Mouse (Mus musculus): ENCODE measurements around the gene Myo18a. TPM values are rescaled to one million over a fixed set of nuclear protein-coding genes. Genes with fewer than 3 reads are reported as not detected.
A peak's percentile ranks its signal among the peaks of the same experiment; 100 is the strongest.

Myo18a gene
- polyA plus RNA-seq, 1 experiment from 2014 or later: 43.7 TPM

DNA sequence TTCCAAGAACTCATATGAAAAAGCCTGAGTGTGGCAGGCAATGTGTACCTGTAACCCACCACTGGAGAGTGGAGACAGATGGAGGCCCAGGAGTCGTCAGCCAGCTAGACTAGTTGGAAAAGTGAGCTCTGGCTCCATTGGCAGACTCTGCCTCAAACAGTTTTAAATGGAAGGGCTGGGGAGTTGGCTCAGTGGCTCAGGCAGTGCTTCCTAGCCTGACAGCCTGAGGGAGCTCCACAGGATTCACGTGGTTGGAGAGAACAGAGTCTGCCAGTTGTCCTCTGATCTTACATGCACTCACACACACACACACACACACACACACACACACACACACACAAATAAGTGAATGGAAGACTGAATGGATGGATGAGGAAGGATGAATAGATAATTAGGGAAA lies 43.2 kb downstream of the Myo18a start:
- H3K9me3 ChIP-seq: no peaks in the 10 kb centered on the region
- 0 out of 2 replicates have a peak overlapping the region, but pooled peaks have one; percentile 25 for H3K27ac ChIP-seq (replicated peaks)
- H3K9ac ChIP-seq: no peak overlapping the region
- no peak overlapping the region for H3K4me2 ChIP-seq
- ATAC-seq (ENCODE audit: low FRiP score, low read depth): no peak
- H3K4me1 ChIP-seq (replicated peaks): peaks cover 38% of the 10 kb centered on the region
- H3K27me3 ChIP-seq: no peaks in the 10 kb centered on the region
- H3K36me3 ChIP-seq: no peaks in the 10 kb centered on the region
- H3K4me3 ChIP-seq: no peak overlapping the region
- 21% methylated on average over 2 of the region's 2 CpGs for WGBS

DNA sequence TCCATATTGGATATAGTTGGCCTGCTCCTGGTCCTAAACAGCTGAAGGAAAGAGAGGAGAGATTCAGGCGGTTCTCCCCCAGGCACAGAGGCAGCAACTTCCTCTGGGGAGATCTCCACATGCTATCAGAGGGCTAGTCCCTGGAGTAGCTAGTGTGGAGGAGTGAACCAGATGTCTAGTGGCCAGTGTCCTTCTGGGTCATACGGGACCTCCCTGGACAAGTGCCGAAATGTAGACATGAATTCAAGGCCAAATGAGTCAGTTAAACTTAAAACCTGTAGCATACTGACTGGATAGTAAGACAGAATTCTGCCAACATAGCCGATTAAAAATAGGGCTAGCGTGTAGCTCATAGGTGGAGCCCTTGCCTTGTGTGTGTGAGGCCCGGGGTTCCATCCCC lies 43.8 kb downstream of the Myo18a start:
- Histone ChIP-seq H3K9ac (no peak overlapping the region), H3K9me3 (no peaks in the 10 kb centered on the region), H3K36me3 (no peaks in the 10 kb centered on the region), H3K27ac (replicated peaks) (no peak overlapping the region), H3K4me3 (no peak overlapping the region), H3K4me1 (replicated peaks) (peaks cover 38% of the 10 kb centered on the region), H3K4me2 (no peak overlapping the region), H3K27me3 (no peaks in the 10 kb centered on the region)
- ATAC-seq (ENCODE audit: low FRiP score, low read depth): no peak
- WGBS: 87% methylated on average over 6 of the region's 6 CpGs

GRCm38 (mm10) chr11:77808051-77808465 lies 45.0 kb downstream of the Myo18a start:
- no peak overlapping the region for H3K27ac ChIP-seq (replicated peaks)
- no peak overlapping the region for H3K4me2 ChIP-seq
- ATAC-seq (ENCODE audit: low FRiP score, low read depth): no peak
- H3K27me3 ChIP-seq: no peaks in the 10 kb centered on the region
- H3K36me3 ChIP-seq: no peaks in the 10 kb centered on the region
- WGBS: 39% methylated on average over 5 of the region's 5 CpGs
- H3K9ac ChIP-seq: no peak overlapping the region
- no peaks in the 10 kb centered on the region for H3K9me3 ChIP-seq
- H3K4me3 ChIP-seq: no peak overlapping the region
- H3K4me1 ChIP-seq (replicated peaks): peaks cover 35% of the 10 kb centered on the region

DNA sequence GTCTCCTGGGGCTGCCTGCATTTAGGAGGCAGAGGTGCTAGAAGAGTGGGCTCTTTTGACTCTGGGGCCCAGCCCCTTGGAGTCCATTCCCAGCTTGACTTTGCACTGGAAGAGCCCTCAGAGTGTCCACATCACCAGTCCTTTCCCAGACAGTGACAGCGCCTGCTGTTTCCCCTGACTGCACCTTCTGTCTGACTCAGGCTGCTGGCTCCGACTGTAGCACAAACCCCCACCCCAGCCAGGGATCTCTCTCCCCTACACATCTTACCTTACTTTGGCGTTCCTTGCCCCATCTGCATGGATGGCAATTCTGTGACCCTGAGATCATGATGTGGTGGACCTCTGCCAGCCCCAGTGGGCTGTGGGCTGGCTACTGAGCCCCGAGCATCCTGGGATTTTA lies 46.2 kb downstream of the Myo18a start:
- WGBS: 60% methylated on average over 4 of the region's 4 CpGs
- no peak for ATAC-seq (ENCODE audit: low FRiP score, low read depth)

DNA sequence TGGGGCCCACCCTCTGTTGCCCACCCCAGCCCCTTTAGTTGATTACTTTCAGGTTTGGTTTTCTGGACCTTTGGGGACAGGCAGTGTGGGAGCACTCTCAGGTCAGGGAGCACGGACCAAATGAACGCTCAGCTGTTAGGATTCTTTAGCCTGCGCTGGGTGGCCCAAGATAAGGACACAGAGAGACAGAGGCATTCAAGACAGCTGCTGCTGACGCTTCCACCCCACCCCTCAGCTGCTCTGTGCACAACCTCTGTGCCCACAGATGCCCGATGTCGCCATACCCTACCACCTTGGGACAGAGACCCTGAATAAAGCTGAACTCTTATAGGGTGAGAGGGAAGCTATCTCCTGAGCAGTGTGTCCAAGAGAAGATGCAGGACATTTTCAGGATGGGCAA lies 47.0 kb downstream of the Myo18a start:
- WGBS: 97% methylated on average over 6 of the region's 6 CpGs
- no peak for ATAC-seq (ENCODE audit: low FRiP score, low read depth)
- Histone ChIP-seq H3K27ac (replicated peaks) (no peak overlapping the region), H3K4me1 (replicated peaks) (peaks cover 35% of the 10 kb centered on the region), H3K9ac (no peak overlapping the region), H3K36me3 (no peaks in the 10 kb centered on the region), H3K27me3 (no peaks in the 10 kb centered on the region), H3K4me3 (no peak overlapping the region), H3K4me2 (no peak overlapping the region), H3K9me3 (no peaks in the 10 kb centered on the region)

More for the DNA sequence above, 46.2 kb downstream of the Myo18a start:
- Histone ChIP-seq H3K4me1 (replicated peaks) (peaks cover 35% of the 10 kb centered on the region), H3K27ac (replicated peaks) (no peak overlapping the region), H3K36me3 (no peaks in the 10 kb centered on the region), H3K9me3 (no peaks in the 10 kb centered on the region), H3K4me2 (no peak overlapping the region), H3K9ac (no peak overlapping the region), H3K27me3 (no peaks in the 10 kb centered on the region), H3K4me3 (no peak overlapping the region)

GRCm38 (mm10) chr11:77813969-77814368 lies 50.9 kb downstream of the Myo18a start:
- WGBS: 68% methylated on average over 2 of the region's 2 CpGs
- no peaks in the 10 kb centered on the region for H3K9me3 ChIP-seq
- H3K4me1 ChIP-seq (replicated peaks): peaks cover 7% of the 10 kb centered on the region
- H3K27me3 ChIP-seq: no peaks in the 10 kb centered on the region
- peaks cover 11% of the 10 kb centered on the region for H3K36me3 ChIP-seq
- no peak overlapping the region for H3K4me3 ChIP-seq
- H3K9ac ChIP-seq: no peak overlapping the region
- H3K4me2 ChIP-seq: no peak overlapping the region
- no peak overlapping the region for H3K27ac ChIP-seq (replicated peaks)
- no peak for ATAC-seq (ENCODE audit: low FRiP score, low read depth)

DNA sequence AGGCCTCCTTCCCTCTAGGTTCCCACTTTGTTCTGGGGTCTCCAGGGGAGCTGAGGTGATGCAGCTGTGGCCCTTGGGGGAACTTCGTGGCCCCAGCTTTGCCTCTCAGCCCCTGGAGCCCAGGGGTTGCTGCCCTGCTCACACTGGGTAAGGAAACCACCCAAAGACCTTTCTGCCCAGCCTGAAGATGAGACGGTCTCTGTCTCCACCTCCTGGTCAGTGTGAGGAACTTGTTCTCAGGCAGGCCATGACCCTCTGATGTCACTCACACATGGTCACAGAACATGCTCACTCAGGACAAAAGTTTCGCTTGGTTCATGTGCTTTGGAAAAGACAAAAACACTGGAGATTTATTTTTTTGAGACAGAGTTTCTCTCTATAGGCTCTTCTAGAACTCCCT lies 53.0 kb downstream of the Myo18a start:
- Histone ChIP-seq H3K27me3 (no peaks in the 10 kb centered on the region), H3K4me1 (replicated peaks) (no peaks in the 10 kb centered on the region), H3K27ac (replicated peaks) (no peak overlapping the region), H3K9me3 (no peaks in the 10 kb centered on the region), H3K4me3 (no peak overlapping the region), H3K36me3 (peaks cover 30% of the 10 kb centered on the region), H3K4me2 (no peak overlapping the region), H3K9ac (no peak overlapping the region)
- ATAC-seq (ENCODE audit: low FRiP score, low read depth): no peak; the same call in 1 of the 2 replicates
- WGBS: 26% methylated on average over 3 of the region's 3 CpGs

DNA sequence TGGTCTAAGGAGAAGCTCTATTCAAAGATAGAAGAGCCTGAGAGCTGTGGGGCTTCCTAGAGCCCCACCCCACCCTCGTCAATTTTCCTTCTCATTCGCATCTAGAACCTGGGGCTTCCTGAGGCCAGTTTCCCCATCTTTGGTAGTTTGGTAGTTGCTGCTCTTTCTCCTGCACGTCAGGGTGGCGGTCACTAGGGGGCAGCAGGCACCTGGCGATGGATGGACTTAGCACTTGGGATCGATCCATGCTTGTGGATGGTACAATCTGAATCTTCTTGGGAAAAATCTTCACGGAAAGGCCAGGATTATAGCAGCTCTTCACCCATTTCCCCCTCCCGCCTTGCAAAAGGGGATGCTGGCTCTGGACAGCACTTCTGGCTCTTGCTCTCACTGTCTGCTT lies 58.6 kb downstream of the Myo18a start:
- WGBS: 16% methylated on average over 8 of the region's 8 CpGs
- H3K27ac ChIP-seq (replicated peaks): no peak overlapping the region
- H3K36me3 ChIP-seq: peaks cover 54% of the 10 kb centered on the region

GRCm38 (mm10) chr11:77822781-77823180 lies 59.7 kb downstream of the Myo18a start:
- no peak overlapping the region for H3K27ac ChIP-seq (replicated peaks)
- ATAC-seq (ENCODE audit: low FRiP score, low read depth): no peak
- 12% methylated on average over 7 of the region's 7 CpGs for WGBS
- H3K4me2 ChIP-seq: no peak overlapping the region
- peaks cover 57% of the 10 kb centered on the region for H3K36me3 ChIP-seq
- H3K4me3 ChIP-seq: no peak overlapping the region
- H3K9me3 ChIP-seq: no peaks in the 10 kb centered on the region
- no peaks in the 10 kb centered on the region for H3K27me3 ChIP-seq
- peaks cover 29% of the 10 kb centered on the region for H3K4me1 ChIP-seq (replicated peaks)
- H3K9ac ChIP-seq: no peak overlapping the region

More for the DNA sequence above, 58.6 kb downstream of the Myo18a start:
- H3K9ac ChIP-seq: no peak overlapping the region
- H3K4me2 ChIP-seq: no peak overlapping the region
- H3K4me3 ChIP-seq: no peak overlapping the region
- no peaks in the 10 kb centered on the region for H3K9me3 ChIP-seq
- no peak for ATAC-seq (ENCODE audit: low FRiP score, low read depth)
- peaks cover 19% of the 10 kb centered on the region for H3K4me1 ChIP-seq (replicated peaks)
- H3K27me3 ChIP-seq: no peaks in the 10 kb centered on the region

- Histone ChIP-seq H3K4me1 (replicated peaks) (peaks cover 50% of the 10 kb centered on the region), H3K9ac (no peak overlapping the region), H3K36me3 (peaks cover 44% of the 10 kb centered on the region), H3K9me3 (no peaks in the 10 kb centered on the region), H3K27me3 (no peaks in the 10 kb centered on the region), H3K27ac (replicated peaks) (peak overlapping the region; percentile 36; the same call in 1 of the 2 replicates), H3K4me2 (no peak overlapping the region), H3K4me3 (no peak overlapping the region)
- WGBS: 2% methylated on average over 5 of the region's 5 CpGs
- no peak for ATAC-seq (ENCODE audit: low FRiP score, low read depth)
These were observed 62.8 kb downstream of the Myo18a start for GRCm38 (mm10) chr11:77825853-77826252.

DNA sequence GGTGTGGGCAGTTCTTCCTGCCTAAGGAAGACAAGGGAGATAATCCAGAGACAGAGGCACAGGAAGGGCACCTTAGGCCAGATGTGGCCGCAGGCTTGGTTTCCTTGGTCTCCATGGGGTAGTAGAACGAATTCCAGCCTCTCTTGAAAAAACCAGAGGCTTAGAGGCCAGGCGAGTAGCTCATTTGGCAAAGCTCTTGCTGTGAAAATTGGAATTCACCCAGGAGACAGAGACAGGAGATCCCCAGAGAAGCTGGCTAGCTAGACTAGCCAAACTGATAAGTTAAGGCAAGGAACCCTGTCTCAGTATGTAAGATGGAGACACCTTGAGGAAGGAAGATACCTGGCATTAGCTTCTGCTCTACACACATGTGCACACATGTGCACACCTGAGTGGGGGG lies 63.3 kb downstream of the Myo18a start:
- WGBS: 39% methylated on average over 3 of the region's 3 CpGs
- no peak for ATAC-seq (ENCODE audit: low FRiP score, low read depth)
- Histone ChIP-seq H3K9me3 (no peaks in the 10 kb centered on the region), H3K27ac (replicated peaks) (peak overlapping the region; percentile 36; the same call in 1 of the 2 replicates), H3K4me1 (replicated peaks) (peaks cover 52% of the 10 kb centered on the region), H3K36me3 (peaks cover 41% of the 10 kb centered on the region), H3K4me2 (no peak overlapping the region), H3K27me3 (no peaks in the 10 kb centered on the region), H3K4me3 (no peak overlapping the region), H3K9ac (no peak overlapping the region)

GRCm38 (mm10) chr11:77827241-77827995 lies 64.4 kb downstream of the Myo18a start:
- H3K4me3 ChIP-seq: no peak overlapping the region
- H3K27me3 ChIP-seq: no peaks in the 10 kb centered on the region
- no peak overlapping the region for H3K9ac ChIP-seq
- peaks cover 49% of the 10 kb centered on the region for H3K4me1 ChIP-seq (replicated peaks)
- peak; percentile 42; the same call in 1 of the 2 replicates for ATAC-seq (ENCODE audit: low FRiP score, low read depth)
- no peaks in the 10 kb centered on the region for H3K9me3 ChIP-seq
- 56% methylated on average over 18 of the region's 18 CpGs for WGBS
- peaks cover 49% of the 10 kb centered on the region for H3K36me3 ChIP-seq
- H3K4me2 ChIP-seq: no peak overlapping the region
- no peak overlapping the region for H3K27ac ChIP-seq (replicated peaks)

DNA sequence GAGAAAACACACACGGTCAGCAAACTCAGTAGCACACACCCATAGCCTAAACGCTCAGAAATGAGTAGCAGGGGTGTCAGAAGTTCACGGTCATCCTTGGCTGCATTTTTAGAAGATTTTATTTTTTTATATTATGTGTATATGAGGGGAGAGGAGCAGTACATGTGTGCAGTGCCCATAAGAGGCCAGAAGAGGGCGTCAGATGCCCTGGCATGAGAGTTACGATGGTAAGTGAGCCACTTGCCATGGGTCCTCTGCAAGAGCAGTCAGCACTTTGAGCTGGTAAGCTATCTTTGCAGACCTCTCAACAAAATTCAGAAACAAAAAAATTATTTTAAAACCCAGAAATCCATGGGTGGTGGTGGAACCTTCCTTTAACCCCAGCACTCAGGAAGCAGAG lies 65.1 kb downstream of the Myo18a start:
- Histone ChIP-seq H3K36me3 (peaks cover 56% of the 10 kb centered on the region), H3K4me2 (no peak overlapping the region), H3K27me3 (no peaks in the 10 kb centered on the region), H3K9me3 (no peaks in the 10 kb centered on the region), H3K9ac (no peak overlapping the region), H3K4me1 (replicated peaks) (peaks cover 46% of the 10 kb centered on the region), H3K27ac (replicated peaks) (no peak overlapping the region), H3K4me3 (no peak overlapping the region)
- 92% methylated on average over 5 of the region's 5 CpGs for whole genome bisulfite sequencing
- no peak for ATAC-seq (ENCODE audit: low FRiP score, low read depth)
